Mouse (Mus musculus): ENCODE measurements around the gene Mrtfb. TPM values are rescaled to one million over a fixed set of nuclear protein-coding genes. Genes with fewer than 3 reads are reported as not detected.

The Mrtfb gene
- total RNA-seq, 1 experiment from 2014 or later: 32.3 TPM

GRCm38 (mm10) chr16:13351268-13351667, 95.0 kb downstream of the Mrtfb start:
- peak; percentile 46 for DNase-seq

GRCm38 (mm10) chr16:13353927-13354326, 97.6 kb downstream of the Mrtfb start:
- DNase-seq: peak; percentile 11

- peak; percentile 34 for DNase-seq
These were observed 98.2 kb downstream of the Mrtfb start for GRCm38 (mm10) chr16:13354431-13354830.

GRCm38 (mm10) chr16:13357806-13358679, 101.8 kb downstream of the Mrtfb start:
- peak; percentile 78 for DNase-seq

GRCm38 (mm10) chr16:13358741-13359140, 102.5 kb downstream of the Mrtfb start:
- DNase-seq: no peak

GRCm38 (mm10) chr16:13359405-13359858, 103.2 kb downstream of the Mrtfb start:
- DNase-seq: no peak

- no peak for DNase-seq
These were observed 103.9 kb downstream of the Mrtfb start for GRCm38 (mm10) chr16:13360208-13360607.

GRCm38 (mm10) chr16:13360835-13361234, 104.6 kb downstream of the Mrtfb start:
- no peak for DNase-seq

- DNase-seq: no peak
These were observed 106.9 kb downstream of the Mrtfb start for GRCm38 (mm10) chr16:13363141-13363540.

- no peak for DNase-seq
These were observed 107.9 kb downstream of the Mrtfb start for GRCm38 (mm10) chr16:13364145-13364544.

- no peak for DNase-seq
These were observed 110.0 kb downstream of the Mrtfb start for GRCm38 (mm10) chr16:13366256-13366655.

- DNase-seq: peak; percentile 16
These were observed 110.7 kb downstream of the Mrtfb start for GRCm38 (mm10) chr16:13366802-13367465.

GRCm38 (mm10) chr16:13367466-13367856, 111.2 kb downstream of the Mrtfb start:
- no peak for DNase-seq

GRCm38 (mm10) chr16:13368645-13369044, 112.4 kb downstream of the Mrtfb start:
- DNase-seq: no peak

GRCm38 (mm10) chr16:13371740-13372287, 115.5 kb downstream of the Mrtfb start:
- DNase-seq: peak; percentile 97

- DNase-seq: no peak
These were observed 116.7 kb downstream of the Mrtfb start for GRCm38 (mm10) chr16:13372899-13373533.

- DNase-seq: no peak
These were observed 120.7 kb downstream of the Mrtfb start for GRCm38 (mm10) chr16:13376947-13377486.

- peak; percentile 55 for DNase-seq
These were observed 121.9 kb downstream of the Mrtfb start for GRCm38 (mm10) chr16:13378157-13378556.

- DNase-seq: no peak
These were observed 123.6 kb downstream of the Mrtfb start for GRCm38 (mm10) chr16:13379865-13380264.

GRCm38 (mm10) chr16:13381771-13382170, 125.5 kb downstream of the Mrtfb start:
- DNase-seq: peak; percentile 15

- DNase-seq: no peak
These were observed 131.0 kb downstream of the Mrtfb start for GRCm38 (mm10) chr16:13387306-13387705.

GRCm38 (mm10) chr16:13400375-13400774, 144.1 kb downstream of the Mrtfb start:
- no peak for DNase-seq
